Mouse (Mus musculus): ENCODE results near the gene Gm10282. TPM values are rescaled to one million over a fixed set of nuclear protein-coding genes. Genes with fewer than 3 reads are reported as not detected.

Gm10282 gene
- total and polyA plus RNA-seq, 3 experiments: 18.3 to 176 (median 76.4) TPM

DNA sequence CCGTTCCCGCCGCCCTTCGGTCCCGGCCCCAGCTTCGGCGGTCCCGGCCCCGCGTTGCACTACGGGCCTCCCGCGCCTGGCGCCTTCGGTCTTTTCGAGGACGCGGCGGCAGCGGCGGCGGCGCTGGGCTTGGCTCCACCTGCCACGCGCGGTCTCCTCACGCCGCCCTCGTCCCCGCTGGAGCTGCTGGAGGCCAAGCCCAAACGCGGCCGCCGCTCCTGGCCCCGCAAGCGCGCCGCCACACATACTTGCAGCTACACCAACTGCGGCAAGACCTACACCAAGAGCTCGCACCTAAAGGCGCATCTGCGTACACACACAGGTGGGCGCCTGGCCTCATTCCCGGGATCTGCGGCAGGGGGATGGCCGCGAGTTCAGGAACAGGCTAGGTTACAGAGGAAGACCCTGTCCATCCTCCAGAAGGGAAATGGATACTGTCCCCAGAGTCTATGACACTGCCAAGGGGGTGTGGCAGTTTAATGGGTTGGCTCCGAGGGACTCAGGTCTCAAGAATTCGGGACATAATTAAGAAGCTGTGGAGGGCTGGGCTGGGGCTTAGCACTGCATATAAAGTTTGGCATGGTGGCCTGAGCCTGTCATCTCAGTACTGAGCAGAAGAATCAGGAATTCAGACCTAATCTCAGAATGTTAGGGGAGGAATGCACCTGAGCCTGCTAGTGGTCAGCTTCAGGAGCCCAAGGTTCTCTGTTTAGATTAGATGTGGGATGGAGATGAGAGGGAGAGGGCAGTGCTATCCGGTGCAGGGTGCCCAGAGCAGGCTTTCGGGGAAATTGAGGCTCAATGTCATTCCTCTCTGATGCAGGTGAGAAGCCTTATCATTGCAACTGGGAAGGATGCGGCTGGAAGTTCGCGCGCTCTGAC, 15.1 kb upstream of the Gm10282 start:
- dilution Hi-C loops (cut with MboI; ENCODE audit: extremely low pct_ligation_motif_present, extremely low pct_unique_long_range_greater_than_20kb, low sequenced_read_pairs) (no loop called here), in situ Hi-C loops (cut with MboI; ENCODE audit: low pct_ligation_motif_present, low pct_unique_long_range_greater_than_20kb, low sequenced_read_pairs) (no loop called here)
- Histone ChIP-seq H3K27me3 (replicated peaks) (no peaks in the 10 kb centered on the region), H3K4me2 (ENCODE audit: insufficient read depth, low read depth, poor library complexity, severe bottlenecking) (no peak overlapping the region), H3K9me3 (replicated peaks; ENCODE audit: low read length) (peaks cover 20% of the 10 kb centered on the region), H3K4me1 (ENCODE audit: control insufficient read depth in 1 of 2, insufficient read depth in 2 of 2) (peaks cover 21 to 70% of the 10 kb centered on the region in 2 experiments), H3K27ac (ENCODE audit: insufficient read depth, low read depth) (no peak overlapping the region), H3K36me3 (replicated peaks in 1 of 2; ENCODE audit: control insufficient read depth in 1 of 2, insufficient read depth in 1 of 2, low read length in 1 of 2) (peaks cover 0 to 2% of the 10 kb centered on the region in 2 experiments), H3K79me2 (replicated peaks; ENCODE audit: control insufficient read depth, extremely low read depth, insufficient read depth, poor library complexity, severe bottlenecking) (no peaks in the 10 kb centered on the region), H3K4me3 (replicated peaks in 1 of 3; ENCODE audit: low read depth in 2 of 3, low read length in 2 of 3, poor library complexity in 1 of 3) (no peak overlapping the region), H3K9ac (ENCODE audit: insufficient read depth, low read depth) (no peak overlapping the region)
- DNase-seq (ENCODE audit: extremely low read depth): no peak
- TF ChIP-seq ETS1 (conservative IDR thresholded peaks at IDR 0.05; ENCODE audit: low read depth, low read length): no peak

DNA sequence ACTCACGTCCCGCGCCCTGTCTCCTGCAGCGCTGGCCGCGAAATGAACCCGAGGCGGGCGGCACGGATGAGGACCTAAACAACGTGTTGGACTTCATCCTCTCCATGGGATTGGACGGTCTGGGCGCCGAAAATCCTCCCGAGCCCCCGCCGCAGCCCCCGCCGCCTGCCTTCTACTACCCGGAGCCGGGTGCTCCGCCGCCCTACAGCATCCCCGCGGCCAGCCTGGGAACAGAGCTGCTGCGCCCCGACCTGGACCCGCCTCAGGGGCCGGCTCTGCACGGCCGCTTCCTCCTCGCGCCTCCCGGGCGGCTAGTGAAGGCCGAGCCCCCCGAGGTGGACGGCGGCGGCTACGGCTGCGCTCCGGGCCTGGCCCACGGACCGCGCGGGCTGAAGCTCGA, 14.3 kb upstream of the Gm10282 start:
- DNase-seq (ENCODE audit: extremely low read depth): no peak
- in situ Hi-C loops (cut with MboI; ENCODE audit: low pct_ligation_motif_present, low pct_unique_long_range_greater_than_20kb, low sequenced_read_pairs): no loop called here
- H3K27ac ChIP-seq (ENCODE audit: insufficient read depth, low read depth): no peak overlapping the region
- no peak overlapping the region for H3K9ac ChIP-seq (ENCODE audit: insufficient read depth, low read depth)
- TF ChIP-seq USF2 (conservative IDR thresholded peaks at IDR 0.05; ENCODE audit: low read depth, low read length): no peak
- no peak for TF ChIP-seq MAX (IDR thresholded peaks at IDR 0.05; ENCODE audit: low read length)
- no peak for TF ChIP-seq POLR2AphosphoS2 (IDR thresholded peaks at IDR 0.05; ENCODE audit: low read depth, low read length)
- TF ChIP-seq JUND (conservative IDR thresholded peaks at IDR 0.05; ENCODE audit: low read depth, low read length): no peak
- no peak for TF ChIP-seq NRF1 (IDR thresholded peaks at IDR 0.05; ENCODE audit: low read depth, low read length)
- no peak for TF ChIP-seq ZKSCAN1 (IDR thresholded peaks at IDR 0.05; ENCODE audit: borderline replicate concordance, low read depth, low read length)
- TF ChIP-seq ZNF384 (IDR thresholded peaks at IDR 0.05; ENCODE audit: low read depth, low read length): no peak
- TF ChIP-seq TCF12 (IDR thresholded peaks at IDR 0.05; ENCODE audit: low read depth, low read length): no peak
- TF ChIP-seq CHD2 (IDR thresholded peaks at IDR 0.05; ENCODE audit: low read length): no peak
- no peak for TF ChIP-seq ETS1 (conservative IDR thresholded peaks at IDR 0.05; ENCODE audit: low read depth, low read length)
- TF ChIP-seq PAX5 (IDR thresholded peaks at IDR 0.05; ENCODE audit: low read length): no peak
- no peak for TF ChIP-seq RAD21 (IDR thresholded peaks at IDR 0.05; ENCODE audit: low read depth, low read length)
- TF ChIP-seq BHLHE40 (IDR thresholded peaks at IDR 0.05; ENCODE audit: low read depth, low read length): no peak
- TF ChIP-seq UBTF (IDR thresholded peaks at IDR 0.05; ENCODE audit: low read depth, low read length): no peak
- TF ChIP-seq SMC3 (IDR thresholded peaks at IDR 0.05; ENCODE audit: low read depth, low read length): no peak
- no peak for TF ChIP-seq NELFE (IDR thresholded peaks at IDR 0.05; ENCODE audit: low read depth, low read length)
- TF ChIP-seq POLR2A (IDR thresholded peaks at IDR 0.05; ENCODE audit: low read depth, low read length): no peak
- no peak for TF ChIP-seq MEF2A (IDR thresholded peaks at IDR 0.05; ENCODE audit: borderline replicate concordance, low read depth, low read length)
- TF ChIP-seq TBP (conservative IDR thresholded peaks at IDR 0.05; ENCODE audit: low read depth, low read length): no peak
- TF ChIP-seq EP300 (IDR thresholded peaks at IDR 0.05; ENCODE audit: low read length): no peak
- H3K79me2 ChIP-seq (replicated peaks; ENCODE audit: control insufficient read depth, extremely low read depth, insufficient read depth, poor library complexity, severe bottlenecking): no peaks in the 10 kb centered on the region
- peaks cover 21 to 66% of the 10 kb centered on the region in 2 experiments for H3K4me1 ChIP-seq (ENCODE audit: control insufficient read depth in 1 of 2, insufficient read depth in 2 of 2)
- H3K9me3 ChIP-seq (replicated peaks; ENCODE audit: low read length): peaks cover 20% of the 10 kb centered on the region
- H3K4me2 ChIP-seq (ENCODE audit: insufficient read depth, low read depth, poor library complexity, severe bottlenecking): no peak overlapping the region
- dilution Hi-C loops (cut with MboI; ENCODE audit: extremely low pct_ligation_motif_present, extremely low pct_unique_long_range_greater_than_20kb, low sequenced_read_pairs): no loop called here
- H3K4me3 ChIP-seq (replicated peaks in 1 of 3; ENCODE audit: low read depth in 2 of 3, low read length in 2 of 3, poor library complexity in 1 of 3): peak overlapping the region in 1 of 3 experiments; percentile 38
- no peaks in the 10 kb centered on the region for H3K27me3 ChIP-seq (replicated peaks)
- H3K36me3 ChIP-seq (replicated peaks in 1 of 2; ENCODE audit: control insufficient read depth in 1 of 2, insufficient read depth in 1 of 2, low read length in 1 of 2): peaks cover 0 to 2% of the 10 kb centered on the region in 2 experiments
